Mouse (Mus musculus) C2C12 (cell line): ENCODE measurements around the gene Wfdc16.

ENCODE experiments used
- CTCF ChIP-seq: IDR thresholded peaks from one replicate; pipeline ENCODE4 v1.5.1; 2011; ENCODE audit not compliant: control insufficient read depth, insufficient read depth, insufficient read length
- FOSL1 ChIP-seq: IDR thresholded peaks from one replicate; pipeline ENCODE4 v1.8.0; 2011; ENCODE audit warnings: mild to moderate bottlenecking, low read length; ENCODE audit not compliant: poor library complexity, insufficient read depth, severe bottlenecking
- MAX ChIP-seq: IDR thresholded peaks from one replicate; pipeline ENCODE4 v1.6.1; 2011; ENCODE audit warnings: mild to moderate bottlenecking, control low read depth
- MYOD1 ChIP-seq: IDR thresholded peaks from one replicate; pipeline ENCODE4 v1.6.1; 2011; ENCODE audit warnings: low read depth; ENCODE audit not compliant: control insufficient read depth, insufficient read length
- MYOG ChIP-seq: IDR thresholded peaks from one replicate; pipeline ENCODE4 v1.6.1; 2011; ENCODE audit not compliant: control insufficient read depth, insufficient read length; ENCODE audit errors: extremely low read depth
- USF1 ChIP-seq: IDR thresholded peaks from one replicate; pipeline ENCODE4 v1.6.1; 2011; ENCODE audit warnings: low read depth, mild to moderate bottlenecking, control low read depth, moderate library complexity

GRCm38 (mm10) chr2:164600179-164600578 lies 38.4 kb downstream of the Wfdc16 start:
- no peak for TF ChIP-seq CTCF
- no peak for TF ChIP-seq USF1
- TF ChIP-seq FOSL1, result no peak
- no peak for TF ChIP-seq MYOD1
- no peak for TF ChIP-seq MYOG
- TF ChIP-seq MAX, result no peak
